Mouse (Mus musculus): ENCODE measurements around the gene Shisal1. TPM values are rescaled to one million over a fixed set of nuclear protein-coding genes. Genes with fewer than 3 reads are reported as not detected.

The Shisal1 gene
- polyA plus RNA-seq, 1 experiment, result 2.2 TPM

DNA sequence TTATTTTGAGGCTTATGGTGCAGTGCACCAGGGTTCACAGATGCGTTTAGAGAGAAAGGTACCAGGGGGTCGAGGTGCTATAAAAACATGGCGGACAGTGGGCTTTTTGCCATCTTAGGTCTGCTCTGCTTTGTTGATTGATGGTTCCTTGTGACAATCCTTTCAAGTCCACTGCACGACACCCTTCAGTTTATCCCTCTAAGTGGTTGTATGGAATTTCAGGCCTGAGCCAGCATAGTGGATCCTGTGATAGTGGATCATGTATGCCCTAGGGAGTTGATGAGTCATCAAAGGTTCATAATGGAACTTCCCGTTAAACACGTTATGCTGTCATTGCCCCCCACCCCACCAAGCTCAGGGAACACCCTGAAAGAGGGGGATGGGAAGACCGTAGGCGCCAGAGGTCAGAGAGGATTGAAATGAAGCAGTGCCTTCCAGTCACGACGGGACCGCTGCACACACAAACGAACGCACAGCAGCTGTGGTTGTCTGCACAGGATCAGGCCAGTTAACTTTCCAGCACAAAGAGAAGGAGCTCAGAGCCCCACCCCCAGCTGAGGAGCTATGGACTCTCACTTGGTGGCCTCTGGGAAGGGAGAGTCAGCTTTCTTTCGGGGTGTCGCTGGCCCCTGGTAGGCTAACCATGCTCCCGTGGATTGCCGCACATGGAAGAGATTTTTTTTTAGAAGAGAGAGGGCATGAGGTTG, 81.1 kb downstream of the Shisal1 start:
- peak overlapping the region; percentile 39 for H3K4me2 ChIP-seq (ENCODE audit: low read depth)
- no peaks in the 10 kb centered on the region for H3K79me2 ChIP-seq (ENCODE audit: control insufficient read depth, insufficient read depth)
- no peak for TF ChIP-seq TCF3 (IDR thresholded peaks at IDR 0.05; ENCODE audit: insufficient read length, low read depth)
- no peak for TF ChIP-seq REST (IDR thresholded peaks at IDR 0.05; ENCODE audit: insufficient read depth, insufficient read length)
- peak in 1 of 3 experiments; percentile 44 for TF ChIP-seq MYOD1 (IDR thresholded peaks at IDR 0.05; ENCODE audit: control insufficient read depth in 1 of 3, insufficient read length in 2 of 3, low read depth in 2 of 3)
- TF ChIP-seq MYOG (IDR thresholded peaks at IDR 0.05; ENCODE audit: control insufficient read depth in 1 of 3, insufficient read depth in 1 of 3, insufficient read length in 2 of 3, low read depth in 2 of 3), result peak in 1 of 3 experiments; percentile 30
- H3ac ChIP-seq (ENCODE audit: control insufficient read depth, insufficient read length), result no peak overlapping the region
- no peaks in the 10 kb centered on the region for H3K27me3 ChIP-seq (ENCODE audit: control insufficient read depth, insufficient read depth, insufficient read length)
- H3K36me3 ChIP-seq (ENCODE audit: control insufficient read depth, insufficient read depth), result no peaks in the 10 kb centered on the region
- H3K4me3 ChIP-seq, result no peak overlapping the region

DNA sequence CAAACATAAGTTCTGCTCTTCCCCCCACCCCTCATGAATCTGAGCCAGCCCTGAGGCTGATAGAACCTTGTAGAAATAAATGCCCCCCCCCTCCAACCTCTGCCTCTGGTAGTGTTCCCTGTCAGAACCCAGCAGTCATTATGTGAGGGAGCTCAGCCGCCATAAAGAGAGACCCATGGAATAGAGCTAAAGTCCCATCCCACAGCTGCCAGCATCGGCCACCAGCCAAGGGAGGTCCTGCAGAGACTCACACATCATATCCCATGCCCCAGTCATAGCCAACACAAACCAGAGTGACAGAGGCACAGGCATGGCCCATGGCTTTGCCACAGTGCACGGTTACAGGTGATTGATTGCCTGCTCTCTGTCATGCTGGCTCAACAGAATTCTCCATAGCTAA, 82.2 kb downstream of the Shisal1 start:
- Histone ChIP-seq H3K4me3 (no peak overlapping the region), H3K27me3 (ENCODE audit: control insufficient read depth, insufficient read depth, insufficient read length) (no peaks in the 10 kb centered on the region), H3K4me2 (ENCODE audit: low read depth) (no peak overlapping the region), H3ac (ENCODE audit: control insufficient read depth, insufficient read length) (no peak overlapping the region), H3K79me2 (ENCODE audit: control insufficient read depth, insufficient read depth) (no peaks in the 10 kb centered on the region), H3K36me3 (ENCODE audit: control insufficient read depth, insufficient read depth) (no peaks in the 10 kb centered on the region)
- TF ChIP-seq MAX (IDR thresholded peaks at IDR 0.05; ENCODE audit: low read depth) (no peak), CEBPB (IDR thresholded peaks at IDR 0.05; ENCODE audit: insufficient read depth, poor library complexity, severe bottlenecking) (no peak), TCF12 (IDR thresholded peaks at IDR 0.05; ENCODE audit: insufficient read depth, poor library complexity, severe bottlenecking) (no peak), E2F4 (IDR thresholded peaks at IDR 0.05; ENCODE audit: insufficient read depth) (no peak), REST (IDR thresholded peaks at IDR 0.05; ENCODE audit: insufficient read depth, insufficient read length) (no peak), TCF3 (IDR thresholded peaks at IDR 0.05; ENCODE audit: insufficient read length, low read depth) (no peak), SRF (IDR thresholded peaks at IDR 0.05; ENCODE audit: control insufficient read depth, insufficient read length, low read depth) (no peak), MYOD1 (IDR thresholded peaks at IDR 0.05; ENCODE audit: control insufficient read depth in 1 of 3, insufficient read length in 2 of 3, low read depth in 2 of 3) (no peak), USF1 (IDR thresholded peaks at IDR 0.05; ENCODE audit: low read depth) (no peak), POLR2A (IDR thresholded peaks at IDR 0.05; ENCODE audit: insufficient read length, low read depth) (no peak), MYOG (IDR thresholded peaks at IDR 0.05; ENCODE audit: control insufficient read depth in 1 of 3, insufficient read depth in 1 of 3, insufficient read length in 2 of 3, low read depth in 2 of 3) (no peak), POLR2AphosphoS2 (IDR thresholded peaks at IDR 0.05; ENCODE audit: insufficient read length, low read depth) (no peak)

DNA sequence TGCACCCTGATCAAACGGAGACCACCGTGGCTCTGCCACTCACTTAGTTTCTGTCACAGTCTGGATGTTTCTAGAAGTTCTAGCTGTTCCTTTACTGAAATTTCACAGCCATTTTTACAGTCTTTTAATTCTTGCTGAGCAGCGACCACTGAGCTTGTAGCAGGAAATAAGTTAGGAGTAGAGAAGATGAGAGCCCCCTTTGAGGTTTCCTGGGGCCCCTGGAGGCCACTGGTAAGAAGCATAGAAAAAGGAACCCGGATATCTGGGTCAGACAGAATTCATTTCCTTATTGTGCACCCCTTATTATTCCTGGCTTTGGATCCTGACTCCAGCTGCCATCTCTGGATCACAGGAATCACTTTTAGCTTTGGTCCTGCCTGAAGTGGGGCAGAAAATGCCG, 91.8 kb downstream of the Shisal1 start:
- no peak for TF ChIP-seq CEBPB (IDR thresholded peaks at IDR 0.05; ENCODE audit: insufficient read depth, poor library complexity, severe bottlenecking)
- TF ChIP-seq E2F4 (IDR thresholded peaks at IDR 0.05; ENCODE audit: insufficient read depth), result no peak
- no peak for TF ChIP-seq MYOG (IDR thresholded peaks at IDR 0.05; ENCODE audit: control insufficient read depth in 1 of 3, insufficient read depth in 1 of 3, insufficient read length in 2 of 3, low read depth in 2 of 3)
- no peak for TF ChIP-seq POLR2A (IDR thresholded peaks at IDR 0.05; ENCODE audit: insufficient read length, low read depth)
- TF ChIP-seq POLR2AphosphoS2 (IDR thresholded peaks at IDR 0.05; ENCODE audit: insufficient read length, low read depth), result no peak
- TF ChIP-seq USF1 (IDR thresholded peaks at IDR 0.05; ENCODE audit: low read depth), result no peak
- no peak for TF ChIP-seq MAX (IDR thresholded peaks at IDR 0.05; ENCODE audit: low read depth)
- TF ChIP-seq SRF (IDR thresholded peaks at IDR 0.05; ENCODE audit: control insufficient read depth, insufficient read length, low read depth), result no peak
- no peak for TF ChIP-seq MYOD1 (IDR thresholded peaks at IDR 0.05; ENCODE audit: control insufficient read depth in 1 of 3, insufficient read length in 2 of 3, low read depth in 2 of 3)
- TF ChIP-seq REST (IDR thresholded peaks at IDR 0.05; ENCODE audit: insufficient read depth, insufficient read length), result no peak
- TF ChIP-seq TCF3 (IDR thresholded peaks at IDR 0.05; ENCODE audit: insufficient read length, low read depth), result no peak
- no peak for TF ChIP-seq TCF12 (IDR thresholded peaks at IDR 0.05; ENCODE audit: insufficient read depth, poor library complexity, severe bottlenecking)
- H3K27me3 ChIP-seq (ENCODE audit: control insufficient read depth, insufficient read depth, insufficient read length), result no peaks in the 10 kb centered on the region
- H3K4me3 ChIP-seq, result no peak overlapping the region
- H3K79me2 ChIP-seq (ENCODE audit: control insufficient read depth, insufficient read depth), result no peaks in the 10 kb centered on the region
- H3K36me3 ChIP-seq (ENCODE audit: control insufficient read depth, insufficient read depth), result no peaks in the 10 kb centered on the region
- no peak overlapping the region for H3ac ChIP-seq (ENCODE audit: control insufficient read depth, insufficient read length)
- no peak overlapping the region for H3K4me2 ChIP-seq (ENCODE audit: low read depth)

DNA sequence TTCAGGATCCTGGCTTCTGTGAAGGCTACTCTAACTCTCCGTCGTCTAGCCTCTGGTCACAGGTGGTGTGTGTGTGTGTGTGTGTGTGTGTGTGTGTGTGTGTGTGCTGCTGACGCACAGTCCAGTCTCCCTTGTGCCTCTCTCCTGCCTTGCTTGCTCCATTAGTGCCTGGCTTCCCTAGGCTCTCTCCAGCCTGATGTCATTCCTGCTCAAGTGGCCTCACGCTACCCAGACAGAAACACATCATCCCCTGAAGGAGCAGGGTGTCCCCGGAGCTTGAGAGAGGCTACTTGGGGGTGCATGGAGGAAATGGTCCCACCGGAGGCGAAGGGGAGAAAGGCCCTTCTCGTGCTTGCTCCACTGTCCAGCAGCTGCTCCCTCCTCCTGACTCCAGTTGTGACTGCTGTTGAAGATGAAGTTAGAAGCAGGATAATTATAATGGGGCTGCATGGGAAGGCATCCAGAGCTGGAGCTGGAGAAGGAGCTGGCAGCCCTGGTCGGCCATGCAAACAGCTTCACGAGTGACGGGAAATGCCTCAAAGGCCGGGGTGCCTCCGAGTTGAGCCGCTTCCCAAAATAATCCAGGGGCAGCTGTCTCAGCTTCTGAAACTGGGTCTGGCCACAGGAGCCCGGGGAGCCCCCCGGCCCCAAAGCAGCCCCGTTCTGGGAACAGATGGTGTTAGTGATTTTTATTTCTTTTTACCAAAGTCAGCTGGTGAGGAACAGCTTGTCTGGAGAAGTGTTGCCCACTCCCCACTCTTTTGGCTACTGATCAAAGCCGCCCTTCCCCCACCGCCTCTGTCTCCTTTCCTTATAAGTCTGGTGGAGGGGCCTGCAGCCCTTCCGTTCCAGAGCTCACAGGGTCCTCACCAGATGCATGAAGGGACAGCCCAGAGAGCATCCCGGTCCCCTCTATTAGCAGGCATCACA, 94.7 kb downstream of the Shisal1 start:
- H3K79me2 ChIP-seq (ENCODE audit: control insufficient read depth, insufficient read depth), result no peaks in the 10 kb centered on the region
- H3K36me3 ChIP-seq (ENCODE audit: control insufficient read depth, insufficient read depth), result no peaks in the 10 kb centered on the region
- no peak overlapping the region for H3ac ChIP-seq (ENCODE audit: control insufficient read depth, insufficient read length)
- no peak overlapping the region for H3K4me3 ChIP-seq
- H3K4me2 ChIP-seq (ENCODE audit: low read depth), result no peak overlapping the region
- H3K27me3 ChIP-seq (ENCODE audit: control insufficient read depth, insufficient read depth, insufficient read length), result no peaks in the 10 kb centered on the region
- no peak for TF ChIP-seq TCF3 (IDR thresholded peaks at IDR 0.05; ENCODE audit: insufficient read length, low read depth)
- TF ChIP-seq E2F4 (IDR thresholded peaks at IDR 0.05; ENCODE audit: insufficient read depth), result no peak
- TF ChIP-seq MYOD1 (IDR thresholded peaks at IDR 0.05; ENCODE audit: control insufficient read depth in 1 of 3, insufficient read length in 2 of 3, low read depth in 2 of 3), result peak in 2 of 3 experiments; percentile 10 to 11
- peak in 2 of 3 experiments; percentile 18 to 70 for TF ChIP-seq MYOG (IDR thresholded peaks at IDR 0.05; ENCODE audit: control insufficient read depth in 1 of 3, insufficient read depth in 1 of 3, insufficient read length in 2 of 3, low read depth in 2 of 3)

All from myocyte (in vitro differentiated cells).